ENCODE assay signal across 17 mouse cellular contexts in genomic region chr15:11173884-11174470, GRCm38 (mm10).
DNase-seq lines count a peak whose midpoint lies in the region; ATAC-seq and TF ChIP-seq lines count a peak whose summit lies in the region.
"Had no signal": no experiment of that assay in that cellular context is flagged by ENCODE, and none has a peak within 500 bp of the region (broad histone marks: within the 10 kb centered on the region; RNA-seq: fewer than 3 reads in every experiment).

No protein-coding gene starts in this region.

- no peaks in the 10 kb centered on the region for H3K36me3 ChIP-seq in lung, postnatal 0 days (ENCODE audit: insufficient read depth, low read length)
- H3K36me3 ChIP-seq: forebrain, embryonic 12.5 days; heart, embryonic 13.5 days; kidney, embryonic 15.5 days; limb, embryonic 15.5 days had no signal

- ATAC-seq in lung, postnatal 0 days = peak; percentile 73
- ATAC-seq: CD4-positive, CD25-positive, alpha-beta regulatory T cell, adult 4 months; intestine, embryonic 16.5 days had no signal

- DNase-seq in gastrocnemius, postnatal 25 days = peak; percentile 16
- no peak for DNase-seq in gastrocnemius, adult 2 months
- peak; percentile 38 for DNase-seq in retina, postnatal 1 day
- DNase-seq in retina, embryonic 14.5 days (ENCODE audit: low spot score) = no peak
- DNase-seq in lung, postnatal 0 days (ENCODE audit: low spot score) = peak; percentile 65
- DNase-seq in heart, adult 9 months (ENCODE audit: low spot score in 2 of 2) = no peak
- no peak for DNase-seq in ovary, postnatal 36 days (ENCODE audit: low spot score)
- DNase-seq: adrenal gland, postnatal 10 days; cerebellum, adult 18-20 months; midbrain, embryonic 14.5 days had no signal

- H3K27me3 ChIP-seq in lung, postnatal 0 days (replicated peaks; ENCODE audit: insufficient read depth, low read length) = no peaks in the 10 kb centered on the region
- H3K27me3 ChIP-seq: forebrain, embryonic 12.5 days; heart, embryonic 13.5 days; kidney, embryonic 15.5 days; limb, embryonic 15.5 days had no signal

- no peak overlapping the region for H3K27ac ChIP-seq in gastrocnemius, adult 2 months
- H3K27ac ChIP-seq in lung, postnatal 0 days (ENCODE audit: low read length) = no peak overlapping the region
- H3K27ac ChIP-seq: forebrain, embryonic 12.5 days; heart, embryonic 13.5 days; kidney, embryonic 15.5 days; limb, embryonic 15.5 days; stomach, postnatal 0 days had no signal

- H3K4me2 ChIP-seq in lung, postnatal 0 days (replicated peaks; ENCODE audit: low read depth, low read length) = no peak overlapping the region
- H3K4me2 ChIP-seq: forebrain, embryonic 12.5 days; heart, embryonic 13.5 days; kidney, embryonic 15.5 days; limb, embryonic 15.5 days had no signal

- no peaks in the 10 kb centered on the region for H3K4me1 ChIP-seq in lung, postnatal 0 days (ENCODE audit: insufficient read depth, low read depth, low read length)
- H3K4me1 ChIP-seq: heart, embryonic 13.5 days had no signal

- no peak overlapping the region for H3K4me3 ChIP-seq in gastrocnemius, adult 2 months
- no peak overlapping the region for H3K4me3 ChIP-seq in lung, postnatal 0 days (ENCODE audit: low read depth, low read length)
- H3K4me3 ChIP-seq: forebrain, embryonic 12.5 days; heart, embryonic 13.5 days; kidney, embryonic 15.5 days; limb, embryonic 15.5 days had no signal

- no peak for TF ChIP-seq CTCF in gastrocnemius, adult 2 months (IDR thresholded peaks at IDR 0.05)
- no peak for TF ChIP-seq CTCF in lung, postnatal 0 days (IDR thresholded peaks at IDR 0.05)

- intact Hi-C loops in gastrocnemius, adult 2 months (cut with DNase I) = no loop called here

- no peaks in the 10 kb centered on the region for H3K9me3 ChIP-seq in lung, postnatal 0 days (ENCODE audit: low read length)
- H3K9me3 ChIP-seq: forebrain, embryonic 12.5 days; heart, embryonic 13.5 days; kidney, embryonic 15.5 days; limb, embryonic 15.5 days had no signal

- 79% methylated on average over 7 of the region's 7 CpGs for WGBS in lung, postnatal 0 days

- H3K9ac ChIP-seq in lung, postnatal 0 days (replicated peaks; ENCODE audit: low read depth) = no peak overlapping the region
- H3K9ac ChIP-seq: forebrain, embryonic 12.5 days; heart, embryonic 13.5 days; kidney, embryonic 15.5 days; limb, embryonic 15.5 days had no signal

- TF ChIP-seq EP300 in lung, postnatal 0 days (IDR thresholded peaks at IDR 0.05) = no peak

Comparison
In these comparisons a context has a peak if more than half of its experiments do, and no peak if none do; other contexts are left out.
1. DNase-seq: peak in gastrocnemius, postnatal 25 days (single experiment), retina, postnatal 1 day (single experiment) and lung, postnatal 0 days (single experiment); none in gastrocnemius, adult 2 months (single experiment), retina, embryonic 14.5 days (single experiment), heart, adult 9 months (0 of 2) and ovary, postnatal 36 days (single experiment).